Mouse (Mus musculus) thymus, postnatal 10 days (tissue): ENCODE data around the gene Ift80.
"Not testable (repeated sequence)": the region's sequence is repeated elsewhere in the genome, so short reads cannot be mapped to it uniquely, and the experiment has no call there.

Experiments
- DNase-seq, 2 experiments: peaks; one replicate each; pipeline ENCODE4 v3.0.0; 2021; ENCODE audit warnings: low spot score in 2 of 2

The Ift80 gene

GRCm38 (mm10) chr3:68986550-68986949, 17.8 kb downstream of the Ift80 start:
- DNase-seq, result no peak

GRCm38 (mm10) chr3:68980898-68981297, 23.5 kb downstream of the Ift80 start:
- peak; percentile 60 to 67 for DNase-seq

- no peak for DNase-seq
Measured at GRCm38 (mm10) chr3:68979187-68979586, 25.2 kb downstream of the Ift80 start.

- no peak for DNase-seq
Measured at GRCm38 (mm10) chr3:68977696-68978095, 26.7 kb downstream of the Ift80 start.

DNA sequence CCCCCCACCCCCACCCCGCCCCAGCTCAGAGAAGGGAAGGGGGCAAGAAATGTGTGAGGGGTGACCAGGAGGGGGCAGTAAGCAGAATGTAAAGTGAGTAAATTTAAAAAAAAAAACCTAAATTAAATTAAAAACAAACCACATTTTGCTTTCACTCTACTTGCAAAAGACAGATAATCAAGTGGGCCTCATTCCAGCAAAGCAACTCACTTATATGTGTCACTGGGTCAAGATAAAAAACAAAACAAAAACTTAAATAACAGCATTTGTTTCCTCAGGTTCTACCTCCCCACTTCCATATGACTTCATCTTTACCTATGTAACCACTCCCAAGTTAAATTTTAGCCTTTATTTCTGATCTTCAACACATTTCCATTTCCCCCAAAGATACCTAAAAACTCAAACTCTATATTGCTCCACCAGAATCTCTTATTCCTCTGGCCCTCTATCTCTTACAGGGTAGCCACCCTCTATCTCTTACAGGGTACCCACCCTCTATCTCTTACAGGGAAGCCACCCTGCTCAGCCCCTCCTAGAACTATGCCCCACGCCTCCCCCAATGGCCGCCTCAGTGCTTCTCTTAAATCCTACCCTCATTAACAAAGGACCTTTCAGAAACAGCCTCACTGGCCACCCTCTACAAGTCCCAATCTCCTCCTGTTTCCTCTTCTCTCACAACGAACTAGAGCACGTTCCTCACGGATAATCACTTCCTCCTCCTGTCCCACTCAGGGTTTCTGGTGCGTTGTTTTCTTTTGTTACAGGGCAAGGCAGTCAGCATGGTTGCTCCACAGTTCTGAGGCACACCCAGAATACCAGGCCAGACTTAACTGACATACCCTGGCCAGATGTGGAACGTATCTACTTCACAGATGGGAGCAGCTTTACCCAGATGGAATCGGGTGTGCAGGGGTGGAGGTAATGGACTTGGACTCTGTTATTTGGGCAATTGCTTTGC, 28.6 kb downstream of the Ift80 start:
- DNase-seq, result no peak

GRCm38 (mm10) chr3:68974639-68975532, 29.5 kb downstream of the Ift80 start:
- DNase-seq, result peak; percentile 58 to 63

DNA sequence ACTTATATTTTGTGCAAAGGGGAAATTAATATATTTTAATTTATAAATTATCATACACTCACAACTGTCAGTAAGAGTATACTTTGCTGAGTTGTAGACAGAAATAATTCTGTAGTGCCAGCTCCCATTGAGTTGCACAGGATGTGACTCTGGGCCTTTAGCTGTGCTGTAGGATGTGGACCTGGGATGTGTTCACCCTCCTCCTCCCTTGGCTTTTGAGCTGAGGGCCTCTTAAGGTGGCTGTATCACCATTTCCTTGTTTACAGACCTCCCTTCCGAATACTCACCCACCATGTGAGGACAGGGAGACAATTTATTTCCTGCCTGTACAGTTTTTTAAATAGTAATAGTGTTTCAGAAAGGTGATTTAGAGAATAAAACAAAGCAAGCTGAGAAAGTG, 30.8 kb downstream of the Ift80 start:
- no peak for DNase-seq

GRCm38 (mm10) chr3:68969091-68969590, 35.2 kb downstream of the Ift80 start:
- DNase-seq, result no peak

- peak; percentile 50 to 57 for DNase-seq
Measured at GRCm38 (mm10) chr3:68967404-68967803, 37.0 kb downstream of the Ift80 start.

DNA sequence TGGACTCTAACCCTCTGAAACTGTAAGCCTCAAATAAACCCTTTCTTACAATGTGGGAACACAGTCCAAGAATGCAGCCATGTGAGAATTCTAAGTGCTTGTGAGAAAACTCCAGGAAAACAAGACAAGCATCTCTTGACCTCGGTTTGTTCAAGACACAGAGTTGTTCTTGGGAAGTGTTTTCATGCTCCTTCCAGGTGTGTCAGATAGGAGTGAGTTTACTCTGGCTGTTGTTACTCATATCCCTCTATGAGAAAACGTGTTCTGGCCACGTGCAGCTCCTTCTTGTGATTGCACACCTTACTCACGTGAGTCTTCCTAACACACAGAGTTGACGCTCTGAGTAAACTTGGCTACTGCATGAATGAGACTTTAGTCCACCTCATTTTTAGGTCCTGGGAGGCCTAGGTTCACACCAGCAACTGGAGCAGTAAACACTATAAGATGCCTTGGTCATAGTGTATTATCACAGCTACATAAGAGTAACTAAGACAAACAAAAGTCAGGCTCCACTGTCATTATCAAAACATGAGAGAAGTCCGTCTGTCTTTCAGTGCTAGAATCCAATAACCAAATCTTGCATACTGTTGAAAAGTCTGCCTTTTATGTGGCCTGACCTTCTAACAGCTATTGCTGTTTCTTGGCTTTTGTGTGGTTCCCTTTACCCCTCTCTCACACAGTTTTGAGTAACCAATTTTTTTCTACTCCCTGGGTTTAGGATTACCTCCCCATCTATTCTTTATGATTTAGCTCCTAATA, 37.7 kb downstream of the Ift80 start:
- DNase-seq, result no peak

DNA sequence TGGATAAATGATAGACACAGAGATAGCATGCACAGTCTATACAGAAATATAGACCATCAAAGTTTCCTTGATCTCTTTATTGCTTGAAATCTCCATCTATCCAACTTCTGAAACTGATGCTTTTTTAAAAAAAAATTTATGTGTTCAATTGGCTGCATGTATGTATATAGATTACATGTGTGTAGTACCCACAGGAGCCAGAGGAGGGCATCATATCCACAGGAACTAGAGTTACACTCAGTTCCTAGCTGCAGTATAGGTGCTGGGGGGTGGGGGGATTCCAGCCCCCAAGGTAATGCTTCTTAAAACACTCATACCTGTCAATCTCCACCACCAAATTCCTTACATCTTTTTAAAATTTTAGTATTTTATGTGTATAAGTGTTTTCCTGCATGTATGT, 39.7 kb downstream of the Ift80 start:
- peak; percentile 74 to 82 for DNase-seq

DNA sequence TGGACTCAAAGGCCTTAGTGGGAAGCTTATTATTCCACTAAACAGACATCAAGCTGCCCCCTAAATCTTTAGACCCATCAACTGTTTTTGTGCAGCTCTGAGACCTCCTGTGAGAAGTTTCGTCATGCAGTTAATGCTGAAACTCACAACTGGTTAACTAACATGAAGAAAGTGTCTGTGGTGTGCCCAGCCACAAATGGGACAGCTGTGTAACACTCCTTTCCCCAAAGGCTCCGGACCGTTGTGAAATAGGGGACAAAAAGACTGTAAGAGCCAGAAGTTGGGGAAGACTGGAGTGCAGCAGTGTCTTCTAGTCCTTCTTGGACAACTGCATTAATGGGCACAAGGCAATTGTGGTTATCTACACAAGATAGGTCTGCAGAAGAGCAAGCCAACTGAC, 47.0 kb downstream of the Ift80 start:
- no peak for DNase-seq

GRCm38 (mm10) chr3:68956454-68956853, 47.9 kb downstream of the Ift80 start:
- DNase-seq, result no peak

GRCm38 (mm10) chr3:68954487-68954886, 49.9 kb downstream of the Ift80 start:
- DNase-seq, result peak in 1 of 2 experiments; percentile 53

DNA sequence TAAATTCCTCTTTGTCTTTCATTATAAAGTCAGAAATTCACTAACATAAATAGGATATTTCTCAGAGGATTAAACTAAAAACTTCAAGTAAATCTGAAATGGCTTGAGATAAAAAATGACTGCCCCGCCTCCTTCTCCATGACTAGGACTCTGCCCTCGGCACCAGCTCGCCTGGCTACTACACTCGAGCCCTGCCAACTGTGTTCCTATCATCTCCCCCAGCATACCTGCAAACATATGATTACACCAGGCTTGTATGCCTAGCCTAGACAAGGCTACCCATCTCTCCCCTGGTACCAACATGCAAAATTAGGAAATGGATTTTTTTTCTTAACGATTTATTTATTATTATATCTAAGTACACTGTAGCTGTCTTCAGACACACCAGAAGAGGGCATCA, 51.7 kb downstream of the Ift80 start:
- DNase-seq, result no peak

DNA sequence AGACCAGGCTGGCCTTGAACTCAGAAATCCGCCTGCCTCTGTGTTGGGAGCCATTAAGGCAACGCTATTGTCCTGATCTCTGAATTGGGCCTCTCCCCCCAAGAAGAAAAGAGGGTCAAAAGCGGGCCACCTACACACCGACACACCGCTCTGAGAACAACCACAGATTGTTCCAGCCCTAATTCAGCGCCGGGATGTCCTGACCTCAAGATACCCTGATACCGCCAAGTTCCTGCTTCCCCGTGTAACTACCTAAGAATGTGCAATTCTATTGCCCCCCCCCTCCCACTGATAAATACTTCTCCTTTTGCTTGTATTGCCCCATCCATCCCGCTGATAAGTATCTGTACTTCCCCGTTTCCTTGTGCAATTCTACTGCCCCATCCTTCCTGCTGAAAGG, 52.4 kb downstream of the Ift80 start:
- DNase-seq, result not testable (repeated sequence)

DNA sequence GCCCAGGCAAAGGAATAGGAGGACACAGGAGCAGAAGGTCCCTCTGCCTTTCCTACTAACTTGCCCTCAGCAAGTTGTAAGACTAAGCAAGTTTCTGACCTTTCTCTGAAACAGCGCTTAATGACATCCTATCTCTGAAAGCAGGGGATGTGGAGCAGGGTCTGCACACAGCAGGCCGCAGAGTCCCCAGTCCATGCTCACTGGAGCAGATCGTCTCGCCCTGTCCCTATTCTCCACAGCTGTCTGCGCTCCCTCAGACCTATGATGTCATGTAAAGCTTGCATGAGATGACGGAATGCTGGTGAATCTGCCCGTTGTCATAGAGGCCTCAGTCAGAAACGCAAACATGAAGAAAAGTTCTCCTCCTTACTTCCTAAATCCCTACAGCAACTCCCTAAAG, 55.0 kb downstream of the Ift80 start:
- DNase-seq, result no peak

GRCm38 (mm10) chr3:68948918-68949317, 55.5 kb downstream of the Ift80 start:
- DNase-seq, result no peak

GRCm38 (mm10) chr3:68941867-68942266, 62.5 kb downstream of the Ift80 start:
- no peak for DNase-seq

DNA sequence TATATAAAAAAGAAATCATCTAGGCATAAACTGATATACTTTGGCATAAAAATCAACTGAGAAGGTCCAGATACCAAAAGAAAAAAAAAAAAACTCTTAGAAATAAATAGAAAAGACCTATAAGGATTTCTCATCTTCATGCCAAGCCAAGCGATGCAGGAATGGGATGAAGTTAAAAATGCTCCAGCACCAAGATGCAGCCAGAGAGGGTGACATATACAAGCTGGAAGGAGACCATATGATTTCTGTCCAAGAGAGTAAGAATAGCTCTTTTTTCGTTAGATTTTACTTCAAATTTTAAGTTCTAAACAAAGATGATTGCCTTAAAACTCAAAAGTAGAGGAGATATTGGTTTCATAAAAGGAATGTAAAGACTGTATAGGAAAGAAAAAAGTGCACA, 64.1 kb downstream of the Ift80 start:
- no peak for DNase-seq

- no peak for DNase-seq
Measured at GRCm38 (mm10) chr3:68939312-68939711, 65.1 kb downstream of the Ift80 start.

GRCm38 (mm10) chr3:68936709-68937108, 67.7 kb downstream of the Ift80 start:
- no peak for DNase-seq
